ENCODE assay signal across 11 mouse cellular contexts in the genomic region with DNA sequence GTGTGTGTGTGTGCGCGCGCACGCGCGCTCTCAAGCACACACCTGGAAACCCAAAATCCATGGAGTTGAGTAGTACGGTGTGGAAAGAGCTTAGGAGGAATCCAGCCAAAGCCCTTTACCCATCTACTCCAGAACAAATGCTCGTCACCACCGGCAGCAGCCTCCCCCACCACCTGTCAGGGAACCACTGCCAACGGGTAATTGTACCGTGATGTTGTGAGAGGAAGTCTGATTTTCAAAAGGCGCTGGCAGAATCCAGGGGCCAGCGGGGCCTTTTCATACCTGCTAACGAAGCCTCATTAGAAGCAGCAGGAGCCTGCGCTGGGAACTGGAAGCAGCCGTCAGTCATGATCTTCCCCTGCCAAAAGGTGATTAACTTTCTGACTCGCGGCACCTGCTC. TPM values are rescaled to one million over a fixed set of nuclear protein-coding genes. Genes with fewer than 3 reads are reported as not detected.
DNase-seq lines count a peak whose midpoint lies in the region; ATAC-seq and TF ChIP-seq lines count a peak whose summit lies in the region.
"Had no signal": no experiment of that assay in that cellular context is flagged by ENCODE, and none has a peak within 500 bp of the region (broad histone marks: within the 10 kb centered on the region; RNA-seq: fewer than 3 reads in every experiment).

No protein-coding gene starts in this region.

- TF ChIP-seq CTCF in lung, postnatal 0 days (IDR thresholded peaks at IDR 0.05): no peak
- TF ChIP-seq CTCF in lung, adult 2 months (IDR thresholded peaks at IDR 0.05; ENCODE audit: insufficient read depth, low read length): no peak

- intact Hi-C loops in left cerebral cortex, postnatal 14 days (cut with DNase I): no loop called here

- H3K4me3 ChIP-seq in hindbrain, embryonic 12.5 days: no peak overlapping the region
- H3K4me3 ChIP-seq in hindbrain, embryonic 10.5 days: no peak overlapping the region
- no peak overlapping the region for H3K4me3 ChIP-seq in forebrain, embryonic 16.5 days (replicated peaks; ENCODE audit: low read length)
- H3K4me3 ChIP-seq in lung, postnatal 0 days (ENCODE audit: low read depth, low read length): no peak overlapping the region
- no peak overlapping the region for H3K4me3 ChIP-seq in lung, adult 2 months (replicated peaks; ENCODE audit: extremely low read depth, low read depth, low read length)
- H3K4me3 ChIP-seq: embryonic facial prominence, embryonic 15.5 days had no signal

- no peak for TF ChIP-seq EP300 in lung, postnatal 0 days (IDR thresholded peaks at IDR 0.05)

- no peaks in the 10 kb centered on the region for H3K36me3 ChIP-seq in hindbrain, embryonic 12.5 days
- no peaks in the 10 kb centered on the region for H3K36me3 ChIP-seq in hindbrain, embryonic 10.5 days
- H3K36me3 ChIP-seq in forebrain, embryonic 16.5 days (ENCODE audit: control insufficient read depth, insufficient read depth): no peaks in the 10 kb centered on the region
- H3K36me3 ChIP-seq in lung, postnatal 0 days (ENCODE audit: insufficient read depth, low read length): no peaks in the 10 kb centered on the region
- H3K36me3 ChIP-seq: embryonic facial prominence, embryonic 15.5 days had no signal

- WGBS in hindbrain, embryonic 12.5 days: 60% methylated on average over 18 of the region's 18 CpGs
- 68% methylated on average over 18 of the region's 18 CpGs for WGBS in hindbrain, embryonic 10.5 days
- WGBS in forebrain, embryonic 16.5 days: 26% methylated on average over 18 of the region's 18 CpGs
- WGBS in lung, postnatal 0 days: 62% methylated on average over 18 of the region's 18 CpGs
- WGBS in lung, adult 2 months: 67% methylated on average over 18 of the region's 18 CpGs

- no peak overlapping the region for H3K4me2 ChIP-seq in hindbrain, embryonic 12.5 days (replicated peaks)
- H3K4me2 ChIP-seq in forebrain, embryonic 16.5 days (ENCODE audit: low read length): no peak overlapping the region
- no peak overlapping the region for H3K4me2 ChIP-seq in lung, postnatal 0 days (replicated peaks; ENCODE audit: low read depth, low read length)
- H3K4me2 ChIP-seq: embryonic facial prominence, embryonic 15.5 days had no signal

- no peak overlapping the region for H3K9ac ChIP-seq in hindbrain, embryonic 12.5 days
- no peak overlapping the region for H3K9ac ChIP-seq in forebrain, embryonic 16.5 days (replicated peaks; ENCODE audit: low read depth, low read length)
- no peak overlapping the region for H3K9ac ChIP-seq in lung, postnatal 0 days (replicated peaks; ENCODE audit: low read depth)
- H3K9ac ChIP-seq: embryonic facial prominence, embryonic 15.5 days had no signal

- TF ChIP-seq POLR2A in lung, adult 2 months (IDR thresholded peaks at IDR 0.05; ENCODE audit: borderline replicate concordance, extremely low read depth, low read depth, low read length): no peak

- no peaks in the 10 kb centered on the region for H3K27me3 ChIP-seq in hindbrain, embryonic 12.5 days
- no peaks in the 10 kb centered on the region for H3K27me3 ChIP-seq in hindbrain, embryonic 10.5 days (ENCODE audit: insufficient read depth, poor library complexity, severe bottlenecking)
- no peaks in the 10 kb centered on the region for H3K27me3 ChIP-seq in forebrain, embryonic 16.5 days (replicated peaks; ENCODE audit: control insufficient read depth, insufficient read depth, low read length)
- H3K27me3 ChIP-seq in lung, postnatal 0 days (replicated peaks; ENCODE audit: insufficient read depth, low read length): no peaks in the 10 kb centered on the region
- H3K27me3 ChIP-seq: embryonic facial prominence, embryonic 15.5 days had no signal

- peaks cover 8% of the 10 kb centered on the region for H3K4me1 ChIP-seq in hindbrain, embryonic 12.5 days
- H3K4me1 ChIP-seq in hindbrain, embryonic 10.5 days (replicated peaks): peaks cover 12% of the 10 kb centered on the region; the same call in 1 of the 2 replicates
- H3K4me1 ChIP-seq in forebrain, embryonic 16.5 days (replicated peaks; ENCODE audit: control insufficient read depth, insufficient read depth, low read length): peaks cover 9% of the 10 kb centered on the region; the same call in 1 of the 2 replicates
- H3K4me1 ChIP-seq in lung, postnatal 0 days (ENCODE audit: insufficient read depth, low read depth, low read length): no peaks in the 10 kb centered on the region
- H3K4me1 ChIP-seq in lung, adult 2 months (ENCODE audit: control insufficient read depth, insufficient read depth, low read length): no peaks in the 10 kb centered on the region

- H3K9me3 ChIP-seq in hindbrain, embryonic 12.5 days (replicated peaks): no peaks in the 10 kb centered on the region
- H3K9me3 ChIP-seq in hindbrain, embryonic 10.5 days: no peaks in the 10 kb centered on the region
- H3K9me3 ChIP-seq in forebrain, embryonic 16.5 days (ENCODE audit: control insufficient read depth, low read length): no peaks in the 10 kb centered on the region
- no peaks in the 10 kb centered on the region for H3K9me3 ChIP-seq in lung, postnatal 0 days (ENCODE audit: low read length)
- H3K9me3 ChIP-seq: embryonic facial prominence, embryonic 15.5 days had no signal

- no peak for DNase-seq in hindbrain, embryonic 10.5 days (ENCODE audit: low spot score)
- DNase-seq in cerebellum, adult 11-12 months: peak; percentile 21
- DNase-seq in retina, postnatal 1 day: peak; percentile 26
- no peak for DNase-seq in lung, postnatal 0 days (ENCODE audit: low spot score)
- DNase-seq in left cerebral cortex, postnatal 14 days (ENCODE audit: low spot score in 2 of 2): no peak
- no peak for DNase-seq in lung, adult 2 months
- DNase-seq: heart, postnatal 4 days; liver had no signal

- peak overlapping the region; percentile 45; the same call in 1 of the 2 replicates for H3K27ac ChIP-seq in hindbrain, embryonic 12.5 days
- no peak overlapping the region for H3K27ac ChIP-seq in hindbrain, embryonic 10.5 days
- no peak overlapping the region for H3K27ac ChIP-seq in forebrain, embryonic 16.5 days (ENCODE audit: low read length)
- H3K27ac ChIP-seq in lung, postnatal 0 days (ENCODE audit: low read length): no peak overlapping the region
- H3K27ac ChIP-seq: embryonic facial prominence, embryonic 15.5 days had no signal

- no peak for ATAC-seq in hindbrain, embryonic 12.5 days (ENCODE audit: low FRiP score)
- ATAC-seq in forebrain, embryonic 16.5 days: peak; percentile 88
- no peak for ATAC-seq in lung, postnatal 0 days

RNA-seq across cellular contexts. Expression of gene Cdv3, which starts 57.2 kb away (rescaled TPM):
- 101 and 110 TPM in 2 replicates for polyA plus RNA-seq in hindbrain, embryonic 12.5 days (2016; fragmentation: Nextera tagmentation; extraction: Ambion mirVana)
- polyA plus RNA-seq in hindbrain, embryonic 10.5 days (2016; fragmentation: Nextera tagmentation; extraction: Ambion mirVana): 150 and 153 TPM in 2 replicates
- 82.8 and 113 TPM in 2 replicates for polyA plus RNA-seq in forebrain, embryonic 16.5 days (2015; fragmentation: Nextera tagmentation; extraction: Ambion mirVana)
- polyA plus RNA-seq in lung, postnatal 0 days (2015; fragmentation: Nextera tagmentation; extraction: Ambion mirVana): 60.2 and 63.9 TPM in 2 replicates
- 10 to 100 TPM; 85.8 to 93.4 TPM for total RNA-seq in left cerebral cortex, postnatal 14 days (2021)
- 31.5 and 43.5 TPM in 2 replicates for polyA plus RNA-seq in lung, adult 2 months (2012; rRNA removed)

RNA-seq across cellular contexts. Expression of gene Bfsp2, which starts 57.4 kb away (rescaled TPM):
- polyA plus RNA-seq in hindbrain, embryonic 12.5 days (2016; fragmentation: Nextera tagmentation; extraction: Ambion mirVana): 2.1 and 2.2 TPM in 2 replicates
- 0.90 and 2.5 TPM in 2 replicates for polyA plus RNA-seq in hindbrain, embryonic 10.5 days (2016; fragmentation: Nextera tagmentation; extraction: Ambion mirVana)
- 0.90 and 1.1 TPM in 2 replicates for polyA plus RNA-seq in forebrain, embryonic 16.5 days (2015; fragmentation: Nextera tagmentation; extraction: Ambion mirVana)
- 0.30 and 0.68 TPM in 2 replicates for polyA plus RNA-seq in lung, postnatal 0 days (2015; fragmentation: Nextera tagmentation; extraction: Ambion mirVana)
- 1 to 10 TPM; 2.6 to 6.9 TPM for total RNA-seq in left cerebral cortex, postnatal 14 days (2021)
- 0.23 and 0.33 TPM in 2 replicates for polyA plus RNA-seq in lung, adult 2 months (2012; rRNA removed)

Comparison
In these comparisons a context has a peak if more than half of its experiments do, and no peak if none do; other contexts are left out.
1. DNase-seq: peak in cerebellum, adult 11-12 months (single experiment) and retina, postnatal 1 day (single experiment); none in hindbrain, embryonic 10.5 days (single experiment), lung, postnatal 0 days (single experiment), left cerebral cortex, postnatal 14 days (0 of 2) and lung, adult 2 months (single experiment).